Mouse (Mus musculus): Measurements from ENCODE around the gene Fam81b. TPM values are rescaled to one million over a fixed set of nuclear protein-coding genes. Genes with fewer than 3 reads are reported as not detected.

Fam81b gene
- polyA plus RNA-seq, 1 experiment from 2014 or later, result not detected

DNA sequence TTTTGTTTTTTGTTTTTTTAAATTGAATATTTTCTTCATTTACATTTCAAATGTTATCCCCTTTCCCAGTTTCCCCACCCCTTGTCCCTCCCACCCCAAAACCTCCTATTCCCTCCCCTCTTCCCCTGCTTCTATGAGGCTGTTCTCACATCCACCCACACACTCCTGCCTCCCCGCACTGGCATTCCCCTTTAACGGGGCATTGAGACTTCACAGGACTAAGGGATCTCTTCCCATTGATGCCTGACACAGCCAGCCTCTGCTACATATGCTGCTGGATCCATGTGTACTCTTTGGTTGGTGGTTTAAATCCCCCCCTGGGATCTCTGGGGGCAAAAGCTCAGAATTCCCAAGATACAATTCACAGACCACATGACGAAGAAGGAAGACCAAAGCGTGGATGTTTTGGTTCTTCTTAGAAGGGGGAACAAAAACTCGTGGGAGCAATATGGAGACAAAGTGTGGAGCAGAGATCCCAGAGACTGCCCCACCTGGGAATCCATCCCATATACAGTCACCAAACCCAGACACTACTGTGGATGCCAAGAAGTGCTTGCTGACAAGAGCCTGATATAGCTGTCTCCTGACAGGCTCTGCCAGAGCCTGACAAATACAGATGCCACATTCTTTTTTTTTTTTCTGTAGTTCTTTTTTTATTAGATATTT is 40.4 kb downstream of the Fam81b start:
- H3K9me3 ChIP-seq, result no peaks in the 10 kb centered on the region
- no peak for ATAC-seq (ENCODE audit: low FRiP score, low read depth)
- H3K9ac ChIP-seq, result no peak overlapping the region
- no peaks in the 10 kb centered on the region for H3K36me3 ChIP-seq
- no peak overlapping the region for H3K4me3 ChIP-seq
- no peaks in the 10 kb centered on the region for H3K27me3 ChIP-seq (replicated peaks)
- no peaks in the 10 kb centered on the region for H3K4me1 ChIP-seq
- H3K4me2 ChIP-seq (replicated peaks), result no peak overlapping the region
- no peak overlapping the region for H3K27ac ChIP-seq
- 76% methylated on average over 5 of the region's 5 CpGs for WGBS

- 79% methylated on average over 1 of the region's 1 CpGs for WGBS
Observed at GRCm38 (mm10) chr13:76258766-76259165, 46.1 kb downstream of the Fam81b start.

DNA sequence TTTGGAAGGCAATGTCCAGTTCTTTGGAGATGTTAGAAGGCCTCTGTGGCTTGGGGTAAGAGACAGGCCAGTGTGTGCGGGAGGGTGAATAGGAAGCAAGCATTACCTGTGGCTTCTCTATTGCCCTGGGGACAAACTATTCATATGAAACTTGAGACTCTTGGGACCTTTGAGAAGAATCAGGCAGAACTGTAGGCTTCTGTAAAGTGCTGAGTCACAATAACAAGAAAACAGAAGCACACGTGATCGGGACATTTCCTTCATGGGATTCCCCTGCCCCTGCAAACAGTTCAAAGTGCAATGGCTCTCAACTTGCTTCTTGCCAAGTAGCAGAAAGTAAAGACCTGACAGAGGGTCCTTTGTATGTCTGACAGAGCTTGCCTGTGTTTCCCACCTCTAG is 48.5 kb downstream of the Fam81b start:
- H3K27me3 ChIP-seq (replicated peaks), result no peaks in the 10 kb centered on the region
- no peak for ATAC-seq (ENCODE audit: low FRiP score, low read depth)
- H3K4me3 ChIP-seq, result no peak overlapping the region
- no peaks in the 10 kb centered on the region for H3K4me1 ChIP-seq
- H3K4me2 ChIP-seq (replicated peaks), result no peak overlapping the region
- H3K9ac ChIP-seq, result no peak overlapping the region
- no peak overlapping the region for H3K27ac ChIP-seq
- no peaks in the 10 kb centered on the region for H3K36me3 ChIP-seq
- WGBS, result 76% methylated on average over 3 of the region's 3 CpGs
- no peaks in the 10 kb centered on the region for H3K9me3 ChIP-seq

More at GRCm38 (mm10) chr13:76258766-76259165, 46.1 kb downstream of the Fam81b start:
- Histone ChIP-seq H3K36me3 (no peaks in the 10 kb centered on the region), H3K9ac (no peak overlapping the region), H3K27ac (no peak overlapping the region), H3K4me1 (no peaks in the 10 kb centered on the region), H3K27me3 (replicated peaks) (no peaks in the 10 kb centered on the region), H3K9me3 (no peaks in the 10 kb centered on the region), H3K4me2 (replicated peaks) (no peak overlapping the region), H3K4me3 (no peak overlapping the region)
- no peak for ATAC-seq (ENCODE audit: low FRiP score, low read depth)

DNA sequence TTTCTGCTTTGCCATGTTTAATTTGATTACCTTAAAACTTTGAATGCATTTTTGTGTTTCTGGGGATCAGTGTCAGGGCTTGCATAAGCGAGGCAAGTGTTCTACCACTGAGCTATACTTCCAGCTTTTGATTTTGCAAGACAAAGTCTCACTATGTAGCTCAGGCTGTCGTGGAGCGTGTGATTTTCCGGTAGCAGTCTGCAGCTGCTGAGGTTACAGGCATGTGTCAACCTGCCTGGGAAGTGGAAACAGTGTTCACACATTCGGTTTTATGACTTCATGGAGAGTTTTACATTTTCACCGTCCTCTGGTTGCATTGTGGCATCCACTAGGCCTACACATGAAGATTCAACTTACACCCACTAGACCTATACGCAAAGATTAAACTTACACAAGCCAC is 54.8 kb downstream of the Fam81b start:
- H3K36me3 ChIP-seq, result no peaks in the 10 kb centered on the region
- H3K4me2 ChIP-seq (replicated peaks), result no peak overlapping the region
- H3K9me3 ChIP-seq, result no peaks in the 10 kb centered on the region
- H3K4me3 ChIP-seq, result no peak overlapping the region
- H3K9ac ChIP-seq, result no peak overlapping the region
- no peaks in the 10 kb centered on the region for H3K4me1 ChIP-seq
- no peaks in the 10 kb centered on the region for H3K27me3 ChIP-seq (replicated peaks)
- no peak for ATAC-seq (ENCODE audit: low FRiP score, low read depth)
- H3K27ac ChIP-seq, result no peak overlapping the region
- WGBS, result 83% methylated on average over 7 of the region's 7 CpGs

- Histone ChIP-seq H3K4me2 (replicated peaks) (no peak overlapping the region), H3K9ac (no peak overlapping the region), H3K9me3 (no peaks in the 10 kb centered on the region), H3K27ac (no peak overlapping the region), H3K4me1 (no peaks in the 10 kb centered on the region), H3K27me3 (replicated peaks) (no peaks in the 10 kb centered on the region), H3K36me3 (no peaks in the 10 kb centered on the region), H3K4me3 (no peak overlapping the region)
- WGBS, result 60% methylated on average over 1 of the region's 1 CpGs
- ATAC-seq (ENCODE audit: low FRiP score, low read depth), result no peak
Observed at GRCm38 (mm10) chr13:76249066-76249465, 55.8 kb downstream of the Fam81b start.

GRCm38 (mm10) chr13:76215397-76215796 is 89.5 kb downstream of the Fam81b start:
- H3K4me3 ChIP-seq, result no peak overlapping the region
- no peaks in the 10 kb centered on the region for H3K36me3 ChIP-seq
- 50% methylated on average over 2 of the region's 2 CpGs for WGBS
- H3K9me3 ChIP-seq, result no peaks in the 10 kb centered on the region
- H3K4me2 ChIP-seq (replicated peaks), result no peak overlapping the region
- no peak; the same call in 1 of the 2 replicates for ATAC-seq (ENCODE audit: low FRiP score, low read depth)
- no peaks in the 10 kb centered on the region for H3K27me3 ChIP-seq (replicated peaks)
- no peaks in the 10 kb centered on the region for H3K4me1 ChIP-seq
- H3K9ac ChIP-seq, result no peak overlapping the region
- H3K27ac ChIP-seq, result no peak overlapping the region

DNA sequence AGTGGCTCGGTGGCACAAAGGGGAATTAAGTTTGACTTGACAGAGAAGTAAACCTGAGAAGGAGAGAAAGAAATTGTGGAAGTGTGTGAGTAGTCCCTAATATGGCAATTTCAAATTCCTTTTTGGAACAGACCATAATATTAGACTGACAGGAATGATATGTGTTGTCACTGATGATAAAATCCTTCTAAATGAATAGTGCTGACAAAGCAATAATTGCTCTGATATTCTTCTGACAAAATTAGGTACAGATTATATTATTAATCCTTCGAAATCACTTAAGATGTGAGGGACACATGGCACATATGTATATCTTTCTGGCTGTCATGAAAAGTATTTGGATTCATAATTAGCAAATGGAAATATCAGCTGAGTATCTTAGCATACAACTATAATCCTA is 89.9 kb downstream of the Fam81b start:
- Histone ChIP-seq H3K4me2 (replicated peaks) (no peak overlapping the region), H3K4me1 (no peaks in the 10 kb centered on the region), H3K9ac (no peak overlapping the region), H3K9me3 (no peaks in the 10 kb centered on the region), H3K27ac (no peak overlapping the region), H3K27me3 (replicated peaks) (no peaks in the 10 kb centered on the region), H3K4me3 (no peak overlapping the region), H3K36me3 (no peaks in the 10 kb centered on the region)
- WGBS, result 81% methylated on average over 2 of the region's 2 CpGs
- ATAC-seq (ENCODE audit: low FRiP score, low read depth), result no peak

DNA sequence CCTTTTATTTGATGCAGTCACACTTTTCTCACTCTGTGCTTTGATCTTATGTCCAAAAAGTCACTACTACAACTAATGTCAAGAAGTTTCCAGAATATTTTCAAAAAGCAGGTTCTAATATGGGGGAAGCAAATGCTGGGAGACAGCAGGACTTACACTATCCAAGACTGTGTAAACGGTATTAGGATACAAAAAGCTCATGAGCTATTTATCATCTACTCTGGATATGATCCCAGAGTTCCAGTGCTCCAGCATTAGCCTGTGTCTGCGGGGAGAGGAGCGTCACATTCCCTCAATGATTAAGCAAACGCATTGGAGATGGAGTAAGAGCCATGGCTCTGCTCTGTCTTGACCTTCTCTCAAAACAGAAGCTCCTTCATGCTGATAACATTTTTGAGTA is 104.9 kb downstream of the Fam81b start:
- Histone ChIP-seq H3K4me1 (no peaks in the 10 kb centered on the region), H3K36me3 (0 out of 2 replicates have a peak, but pooled peaks cover 4% of the 10 kb centered on the region), H3K9me3 (no peaks in the 10 kb centered on the region; the same call in 1 of the 2 replicates), H3K9ac (no peak overlapping the region), H3K4me3 (no peak overlapping the region), H3K27ac (no peak overlapping the region), H3K27me3 (replicated peaks) (no peaks in the 10 kb centered on the region), H3K4me2 (replicated peaks) (no peak overlapping the region)
- ATAC-seq (ENCODE audit: low FRiP score, low read depth), result no peak
- WGBS, result 92% methylated on average over 4 of the region's 4 CpGs

GRCm38 (mm10) chr13:76197297-76197848 is 107.5 kb downstream of the Fam81b start:
- H3K4me1 ChIP-seq, result no peaks in the 10 kb centered on the region
- no peak overlapping the region for H3K4me3 ChIP-seq
- no peak overlapping the region for H3K27ac ChIP-seq
- no peak for ATAC-seq (ENCODE audit: low FRiP score, low read depth)
- 79% methylated on average over 3 of the region's 3 CpGs for WGBS
- H3K4me2 ChIP-seq (replicated peaks), result no peak overlapping the region
- no peak overlapping the region for H3K9ac ChIP-seq
- no peaks in the 10 kb centered on the region for H3K27me3 ChIP-seq (replicated peaks)
- H3K36me3 ChIP-seq, result 0 out of 2 replicates have a peak, but pooled peaks cover 4% of the 10 kb centered on the region
- no peaks in the 10 kb centered on the region for H3K9me3 ChIP-seq

DNA sequence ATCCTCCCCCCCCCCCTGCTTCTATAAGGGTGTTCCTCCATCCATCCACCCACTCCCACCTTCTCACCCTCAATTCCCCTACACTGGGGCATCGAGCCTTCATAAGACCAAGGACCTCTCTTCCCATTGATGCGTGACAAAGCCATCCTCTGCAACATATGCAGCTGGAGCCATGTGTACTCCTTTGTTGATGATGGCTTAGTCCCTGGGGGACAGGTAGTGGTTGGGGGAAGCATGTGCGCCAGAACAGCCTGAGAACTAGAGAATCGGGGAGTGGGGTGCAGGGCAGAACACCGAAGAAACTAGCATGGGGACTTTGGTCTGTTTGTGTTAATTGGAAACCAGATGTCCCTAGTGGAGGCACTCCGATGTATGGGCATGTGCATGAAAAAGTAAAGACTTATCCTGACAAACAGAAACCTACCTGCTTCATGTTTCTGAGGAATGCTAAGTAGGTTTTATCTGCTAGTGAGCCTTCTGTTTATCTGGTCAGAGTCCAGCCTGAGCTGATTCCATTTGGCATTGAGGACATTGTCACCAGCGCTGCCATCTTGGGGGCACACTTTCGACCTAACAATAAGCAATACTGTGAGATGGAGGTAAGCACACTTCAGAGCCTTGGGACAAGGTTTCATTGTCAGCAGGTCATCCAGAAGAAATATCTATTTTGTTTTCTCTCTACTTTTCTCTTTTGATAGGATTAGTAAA is 109.3 kb downstream of the Fam81b start:
- no peaks in the 10 kb centered on the region for H3K9me3 ChIP-seq
- H3K27ac ChIP-seq, result no peak overlapping the region
- no peak overlapping the region for H3K4me2 ChIP-seq (replicated peaks)
- no peak for ATAC-seq (ENCODE audit: low FRiP score, low read depth)
- 90% methylated on average over 8 of the region's 8 CpGs for WGBS
- no peaks in the 10 kb centered on the region for H3K4me1 ChIP-seq
- peaks cover 13% of the 10 kb centered on the region; the same call in 1 of the 2 replicates for H3K36me3 ChIP-seq
- H3K27me3 ChIP-seq (replicated peaks), result no peaks in the 10 kb centered on the region
- H3K9ac ChIP-seq, result no peak overlapping the region
- H3K4me3 ChIP-seq, result no peak overlapping the region

- H3K36me3 ChIP-seq, result peaks cover 15% of the 10 kb centered on the region; the same call in 1 of the 2 replicates
- no peak overlapping the region for H3K4me2 ChIP-seq (replicated peaks)
- no peak overlapping the region for H3K27ac ChIP-seq
- no peak for ATAC-seq (ENCODE audit: low FRiP score, low read depth)
- H3K9ac ChIP-seq, result no peak overlapping the region
- no peaks in the 10 kb centered on the region for H3K9me3 ChIP-seq
- no peaks in the 10 kb centered on the region for H3K4me1 ChIP-seq
- no peaks in the 10 kb centered on the region for H3K27me3 ChIP-seq (replicated peaks)
- no peak overlapping the region for H3K4me3 ChIP-seq
Observed at GRCm38 (mm10) chr13:76194937-76195336, 109.9 kb downstream of the Fam81b start.

GRCm38 (mm10) chr13:76190273-76190672 is 114.6 kb downstream of the Fam81b start:
- Histone ChIP-seq H3K4me2 (replicated peaks) (no peak overlapping the region), H3K27me3 (replicated peaks) (no peaks in the 10 kb centered on the region), H3K4me3 (no peak overlapping the region), H3K9ac (no peak overlapping the region), H3K27ac (no peak overlapping the region), H3K9me3 (no peaks in the 10 kb centered on the region), H3K4me1 (no peaks in the 10 kb centered on the region), H3K36me3 (peaks cover 19% of the 10 kb centered on the region)
- no peak for ATAC-seq (ENCODE audit: low FRiP score, low read depth)
- 74% methylated on average over 3 of the region's 3 CpGs for WGBS
